Mouse (Mus musculus) forebrain, embryonic 15.5 days (tissue): ENCODE results near the gene Magi1. TPM values are rescaled to one million over a fixed set of nuclear protein-coding genes. Genes with fewer than 3 reads are reported as not detected.

ENCODE experiments used
- ATAC-seq: fragments of 200-750 bp; cut with Nextera tagmentation; replicated peaks from 2 replicates; pipeline ENCODE4 v1.8.0; 2017; ENCODE audit warnings: mild to moderate bottlenecking, moderate TSS enrichment, moderate library complexity
- H3K27ac ChIP-seq: fragments of 300-500 bp; sonication (generic); replicated peaks from 2 replicates; pipeline ENCODE4 v1.5.1; 2015; ENCODE audit warnings: mild to moderate bottlenecking, inconsistent platforms
- H3K27me3 ChIP-seq: fragments of 300-500 bp; sonication (generic); 2 replicates; pipeline ENCODE4 v1.6.1; 2015; ENCODE audit warnings: inconsistent platforms
- H3K36me3 ChIP-seq: fragments of 300-500 bp; sonication (generic); 2 replicates; pipeline ENCODE4 v1.6.1; 2015; ENCODE audit warnings: mild to moderate bottlenecking, inconsistent platforms
- H3K4me1 ChIP-seq: fragments of 300-500 bp; sonication (generic); 2 replicates; pipeline ENCODE4 v1.6.1; 2015; ENCODE audit warnings: inconsistent platforms
- H3K4me2 ChIP-seq: fragments of 300-500 bp; sonication (generic); replicated peaks from 2 replicates; pipeline ENCODE4 v1.6.1; 2015; ENCODE audit warnings: mild to moderate bottlenecking, inconsistent platforms
- H3K4me3 ChIP-seq: fragments of 300-500 bp; sonication (generic); 2 replicates; pipeline ENCODE4 v1.5.1; 2015; ENCODE audit warnings: mild to moderate bottlenecking, inconsistent platforms
- H3K9ac ChIP-seq: fragments of 300-500 bp; sonication (generic); replicated peaks from 2 replicates; pipeline ENCODE4 v1.6.1; 2015; ENCODE audit warnings: mild to moderate bottlenecking, inconsistent platforms
- H3K9me3 ChIP-seq: fragments of 300-500 bp; sonication (generic); 2 replicates; pipeline ENCODE4 v1.6.1; 2016; ENCODE audit warnings: inconsistent platforms
- WGBS: fragments of 180-500 bp; shearing (Covaris S2); methylation state at CpG from one replicate; pipeline ENCODE4 v1.1.7; 2015; ENCODE audit warnings: mixed read lengths; 5-methylcytosine and 5-hydroxymethylcytosine counted together
- polyA plus RNA-seq: library from polyadenylated mRNA; unstranded; fragments of >200 nt; fragmentation: Nextera tagmentation; extraction: Ambion mirVana; gene quantifications from 2 replicates; pipeline ENCODE4 v1.2.1, GENCODE M21; 2015

The Magi1 gene
- 36.7 and 38.0 TPM in 2 replicates for polyA plus RNA-seq

- Histone ChIP-seq H3K27ac (peak within 1 kb of the TSS; percentile 95), H3K9me3 (no peaks in the 10 kb centered on the region), H3K4me3 (peak within 1 kb of the TSS; percentile 97), H3K36me3 (no peaks in the 10 kb centered on the region), H3K27me3 (no peaks in the 10 kb centered on the region), H3K4me1 (peaks cover 31% of the 10 kb centered on the region), H3K9ac (peak within 1 kb of the TSS; percentile 79), H3K4me2 (peak within 1 kb of the TSS; percentile 99)
- WGBS = under 1% methylated on average over 78 of the region's 86 CpGs
- peak; percentile 97 for ATAC-seq
Measured at GRCm38 (mm10) chr6:94283318-94284061, at the start of gene Magi1. Gene Magi1, minus strand, starts transcription at chr6:94283917.

- Histone ChIP-seq H3K4me1 (no peaks in the 10 kb centered on the region), H3K27ac (no peak overlapping the region), H3K9me3 (no peaks in the 10 kb centered on the region), H3K9ac (no peak overlapping the region), H3K4me2 (no peak overlapping the region), H3K36me3 (no peaks in the 10 kb centered on the region), H3K4me3 (no peak overlapping the region), H3K27me3 (no peaks in the 10 kb centered on the region)
- WGBS = 47% methylated on average over 4 of the region's 4 CpGs
- no peak for ATAC-seq
Measured at GRCm38 (mm10) chr6:94327143-94327542, 43.4 kb upstream of the Magi1 start.

GRCm38 (mm10) chr6:94316886-94317285 is 33.2 kb upstream of the Magi1 start:
- Histone ChIP-seq H3K27ac (no peak overlapping the region), H3K9ac (no peak overlapping the region), H3K27me3 (no peaks in the 10 kb centered on the region), H3K9me3 (no peaks in the 10 kb centered on the region), H3K4me3 (no peak overlapping the region), H3K4me1 (no peaks in the 10 kb centered on the region), H3K36me3 (no peaks in the 10 kb centered on the region), H3K4me2 (no peak overlapping the region)
- 84% methylated on average over 3 of the region's 3 CpGs for WGBS
- no peak for ATAC-seq

GRCm38 (mm10) chr6:94312285-94312684 is 28.6 kb upstream of the Magi1 start:
- Histone ChIP-seq H3K27ac (no peak overlapping the region), H3K36me3 (no peaks in the 10 kb centered on the region), H3K27me3 (no peaks in the 10 kb centered on the region), H3K4me1 (peaks cover 5% of the 10 kb centered on the region; the same call in 1 of the 2 replicates), H3K9ac (no peak overlapping the region), H3K9me3 (no peaks in the 10 kb centered on the region), H3K4me3 (no peak overlapping the region), H3K4me2 (no peak overlapping the region)
- WGBS = 80% methylated on average over 7 of the region's 7 CpGs
- ATAC-seq = no peak

GRCm38 (mm10) chr6:94308498-94308897 is 24.8 kb upstream of the Magi1 start:
- no peak overlapping the region for H3K27ac ChIP-seq
- 0 out of 2 replicates have a peak, but pooled peaks have one; percentile 16 for ATAC-seq
- H3K4me3 ChIP-seq = no peak overlapping the region
- no peaks in the 10 kb centered on the region for H3K9me3 ChIP-seq
- no peak overlapping the region for H3K9ac ChIP-seq
- H3K4me2 ChIP-seq = no peak overlapping the region
- peaks cover 5% of the 10 kb centered on the region; the same call in 1 of the 2 replicates for H3K4me1 ChIP-seq
- no peaks in the 10 kb centered on the region for H3K27me3 ChIP-seq
- H3K36me3 ChIP-seq = no peaks in the 10 kb centered on the region
- WGBS = 36% methylated on average over 7 of the region's 7 CpGs

GRCm38 (mm10) chr6:94303512-94303911 is 19.8 kb upstream of the Magi1 start:
- Histone ChIP-seq H3K4me1 (peaks cover 3% of the 10 kb centered on the region; the same call in 1 of the 2 replicates), H3K36me3 (no peaks in the 10 kb centered on the region), H3K9me3 (no peaks in the 10 kb centered on the region), H3K27ac (no peak overlapping the region), H3K27me3 (no peaks in the 10 kb centered on the region), H3K4me2 (no peak overlapping the region), H3K9ac (no peak overlapping the region), H3K4me3 (no peak overlapping the region)
- no peak for ATAC-seq
- 82% methylated on average over 6 of the region's 6 CpGs for WGBS

- Histone ChIP-seq H3K27ac (no peak overlapping the region), H3K36me3 (no peaks in the 10 kb centered on the region), H3K4me3 (no peak overlapping the region), H3K9me3 (no peaks in the 10 kb centered on the region), H3K4me1 (no peaks in the 10 kb centered on the region), H3K4me2 (no peak overlapping the region), H3K9ac (no peak overlapping the region), H3K27me3 (no peaks in the 10 kb centered on the region)
- 94% methylated on average over 10 of the region's 10 CpGs for WGBS
- ATAC-seq = no peak
Measured at GRCm38 (mm10) chr6:94301804-94302203, 18.1 kb upstream of the Magi1 start.

GRCm38 (mm10) chr6:94300562-94300961 is 16.8 kb upstream of the Magi1 start:
- Histone ChIP-seq H3K9ac (no peak overlapping the region), H3K4me1 (no peaks in the 10 kb centered on the region), H3K27me3 (no peaks in the 10 kb centered on the region), H3K4me2 (no peak overlapping the region), H3K9me3 (no peaks in the 10 kb centered on the region), H3K4me3 (no peak overlapping the region), H3K27ac (no peak overlapping the region), H3K36me3 (no peaks in the 10 kb centered on the region)
- 86% methylated on average over 3 of the region's 3 CpGs for WGBS
- ATAC-seq = no peak

GRCm38 (mm10) chr6:94287387-94287786 is 3.7 kb upstream of the Magi1 start:
- no peak for ATAC-seq
- Histone ChIP-seq H3K4me2 (no peak overlapping the region), H3K9ac (no peak overlapping the region)

GRCm38 (mm10) chr6:94286555-94286954 is 2.8 kb upstream of the Magi1 start:
- no peak overlapping the region for H3K27ac ChIP-seq
- ATAC-seq = no peak
- no peaks in the 10 kb centered on the region for H3K27me3 ChIP-seq
- no peak overlapping the region for H3K4me2 ChIP-seq
- H3K36me3 ChIP-seq = no peaks in the 10 kb centered on the region
- H3K4me1 ChIP-seq = peaks cover 24% of the 10 kb centered on the region
- H3K4me3 ChIP-seq = no peak overlapping the region
- no peaks in the 10 kb centered on the region for H3K9me3 ChIP-seq
- WGBS = 87% methylated on average over 2 of the region's 2 CpGs
- H3K9ac ChIP-seq = no peak overlapping the region

More at GRCm38 (mm10) chr6:94287387-94287786, 3.7 kb upstream of the Magi1 start:
- peaks cover 15% of the 10 kb centered on the region for H3K4me1 ChIP-seq
- H3K4me3 ChIP-seq = no peak overlapping the region
- H3K36me3 ChIP-seq = no peaks in the 10 kb centered on the region
- H3K27me3 ChIP-seq = no peaks in the 10 kb centered on the region
- H3K9me3 ChIP-seq = no peaks in the 10 kb centered on the region
- H3K27ac ChIP-seq = no peak overlapping the region

- Histone ChIP-seq H3K4me1 (peaks cover 31% of the 10 kb centered on the region), H3K36me3 (no peaks in the 10 kb centered on the region), H3K4me3 (peak overlapping the region; percentile 97), H3K9me3 (no peaks in the 10 kb centered on the region), H3K9ac (peak overlapping the region; percentile 40), H3K27ac (peak overlapping the region; percentile 46; the same call in 1 of the 2 replicates), H3K4me2 (peak overlapping the region; percentile 99), H3K27me3 (no peaks in the 10 kb centered on the region)
- ATAC-seq = peak; percentile 51; the same call in 1 of the 2 replicates
- under 1% methylated on average over 44 of the region's 44 CpGs for WGBS
Measured at GRCm38 (mm10) chr6:94284089-94284825, 540 bp upstream of the Magi1 start.
